ENCODE assay signal across 8 mouse cellular contexts in the genomic region with DNA sequence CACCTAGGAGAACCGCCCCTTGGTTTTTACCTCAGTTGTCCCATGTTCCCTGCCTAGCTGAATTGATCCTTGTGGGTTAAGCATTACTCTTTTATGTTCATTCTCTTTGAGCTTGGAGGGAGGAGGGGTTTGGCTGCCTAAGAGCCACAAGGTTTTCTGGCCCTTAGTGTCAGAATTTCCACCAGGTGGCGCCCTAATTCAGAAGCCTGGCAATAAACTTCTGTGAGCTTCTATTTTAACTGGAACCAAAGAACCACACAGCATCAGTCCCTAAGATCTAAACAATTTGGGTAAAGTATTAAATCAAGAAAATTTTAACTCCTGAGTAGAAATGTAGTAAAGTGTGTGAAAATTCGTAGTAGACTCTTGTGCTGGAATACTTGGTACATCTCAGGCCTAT.
A peak's percentile ranks its signal among the peaks of the same experiment; 100 is the strongest.
DNase-seq lines count a peak whose midpoint lies in the region; ATAC-seq and TF ChIP-seq lines count a peak whose summit lies in the region.

No protein-coding gene starts in this region.

- DNase-seq in 416B (ENCODE audit: low read depth) (peak; percentile 83), MEL-GATA-1-ER (ENCODE audit: extremely low read depth, low read depth) (peak; percentile 38)
- DNase-seq in cerebellum, adult 9-11 months, result peak; percentile 24
- DNase-seq in frontal cortex, postnatal 36 days (ENCODE audit: low spot score in 2 of 2), result peak; percentile 65 to 75
- peak; percentile 39 for DNase-seq in ovary, postnatal 10 days (ENCODE audit: low spot score)
- peak; percentile 78 for DNase-seq in thymus, adult 2 months

- no peaks in the 10 kb centered on the region for H3K27me3 ChIP-seq in kidney, embryonic 14.5 days (ENCODE audit: control insufficient read depth, insufficient read depth, low read length)
- H3K27me3 ChIP-seq in limb, embryonic 15.5 days, result no peaks in the 10 kb centered on the region
- H3K27me3 ChIP-seq in thymus, adult 2 months (ENCODE audit: control insufficient read depth, insufficient read depth, low read length), result no peaks in the 10 kb centered on the region

- no peak overlapping the region for H3K9ac ChIP-seq in kidney, embryonic 14.5 days (ENCODE audit: low read depth, low read length)
- no peak overlapping the region for H3K9ac ChIP-seq in limb, embryonic 15.5 days

- no peak overlapping the region for H3K4me3 ChIP-seq in kidney, embryonic 14.5 days (ENCODE audit: low read length)
- no peak overlapping the region for H3K4me3 ChIP-seq in limb, embryonic 15.5 days
- no peak overlapping the region for H3K4me3 ChIP-seq in thymus, adult 2 months (ENCODE audit: control insufficient read depth, insufficient read depth, low read length)

- H3K27ac ChIP-seq in kidney, embryonic 14.5 days (ENCODE audit: low read depth, low read length), result peak overlapping the region; percentile 47; the same call in 1 of the 2 replicates
- H3K27ac ChIP-seq in limb, embryonic 15.5 days, result peak overlapping the region; percentile 86
- no peak overlapping the region for H3K27ac ChIP-seq in thymus, adult 2 months (ENCODE audit: control insufficient read depth, insufficient read depth, low read length)

- no peak for ATAC-seq in kidney, embryonic 14.5 days (ENCODE audit: low FRiP score, low TSS enrichment)
- ATAC-seq in limb, embryonic 15.5 days (ENCODE audit: insufficient number of reproducible peaks, low FRiP score, low TSS enrichment, low read depth), result no peak

- no peak for TF ChIP-seq POLR2A in thymus, adult 2 months (IDR thresholded peaks at IDR 0.05; ENCODE audit: control insufficient read depth, extremely low read depth, insufficient read depth, low read length, poor library complexity)

- no peak overlapping the region for H3K4me2 ChIP-seq in kidney, embryonic 14.5 days (replicated peaks; ENCODE audit: low read depth, low read length)
- H3K4me2 ChIP-seq in limb, embryonic 15.5 days, result no peak overlapping the region

- no peaks in the 10 kb centered on the region for H3K9me3 ChIP-seq in kidney, embryonic 14.5 days (ENCODE audit: control insufficient read depth, low read length)
- H3K9me3 ChIP-seq in limb, embryonic 15.5 days, result no peaks in the 10 kb centered on the region

- H3K36me3 ChIP-seq in kidney, embryonic 14.5 days (ENCODE audit: control insufficient read depth, insufficient read depth, low read length), result no peaks in the 10 kb centered on the region
- no peaks in the 10 kb centered on the region for H3K36me3 ChIP-seq in limb, embryonic 15.5 days
- peaks cover 6% of the 10 kb centered on the region; the same call in 1 of the 2 replicates for H3K36me3 ChIP-seq in thymus, adult 2 months (ENCODE audit: control insufficient read depth, insufficient read depth, low read length)

- WGBS in kidney, embryonic 14.5 days, result 30% methylated on average over 3 of the region's 3 CpGs
- WGBS in limb, embryonic 15.5 days, result 27% methylated on average over 3 of the region's 3 CpGs
- WGBS in thymus, adult 2 months, result 39% methylated on average over 3 of the region's 3 CpGs

- no peak for TF ChIP-seq CTCF in thymus, adult 2 months (IDR thresholded peaks at IDR 0.05; ENCODE audit: borderline replicate concordance, control insufficient read depth, extremely low read depth, insufficient read depth, low read length, poor library complexity)

- peaks cover 25% of the 10 kb centered on the region for H3K4me1 ChIP-seq in kidney, embryonic 14.5 days (ENCODE audit: control insufficient read depth, insufficient read depth, low read length)
- peaks cover 27% of the 10 kb centered on the region for H3K4me1 ChIP-seq in limb, embryonic 15.5 days
- peaks cover 2% of the 10 kb centered on the region; the same call in 1 of the 2 replicates for H3K4me1 ChIP-seq in thymus, adult 2 months (replicated peaks; ENCODE audit: control insufficient read depth, insufficient read depth, low read length)

Comparison
In these comparisons a context has a peak if more than half of its experiments do, and no peak if none do; other contexts are left out.
1. DNase-seq: peak in every context shown above with its lines; median percentile 83 in 416B; 78 in thymus, adult 2 months; 70 in frontal cortex, postnatal 36 days; 39 in ovary, postnatal 10 days; 38 in MEL-GATA-1-ER; 24 in cerebellum, adult 9-11 months.